Mouse (Mus musculus) erythroblast, embryonic 14.5 days (primary cell): ENCODE results near the gene Gpm6a.

Experiments
- GATA1 ChIP-seq: IDR thresholded peaks from 2 replicates; pipeline ENCODE4 v1.6.1; 2012; ENCODE audit warnings: low read length, inconsistent platforms, mixed read lengths
- TAL1 ChIP-seq: IDR thresholded peaks from 3 replicates; pipeline ENCODE4 v1.6.1; 2012; ENCODE audit warnings: low read length, inconsistent platforms, mixed read lengths

DNA sequence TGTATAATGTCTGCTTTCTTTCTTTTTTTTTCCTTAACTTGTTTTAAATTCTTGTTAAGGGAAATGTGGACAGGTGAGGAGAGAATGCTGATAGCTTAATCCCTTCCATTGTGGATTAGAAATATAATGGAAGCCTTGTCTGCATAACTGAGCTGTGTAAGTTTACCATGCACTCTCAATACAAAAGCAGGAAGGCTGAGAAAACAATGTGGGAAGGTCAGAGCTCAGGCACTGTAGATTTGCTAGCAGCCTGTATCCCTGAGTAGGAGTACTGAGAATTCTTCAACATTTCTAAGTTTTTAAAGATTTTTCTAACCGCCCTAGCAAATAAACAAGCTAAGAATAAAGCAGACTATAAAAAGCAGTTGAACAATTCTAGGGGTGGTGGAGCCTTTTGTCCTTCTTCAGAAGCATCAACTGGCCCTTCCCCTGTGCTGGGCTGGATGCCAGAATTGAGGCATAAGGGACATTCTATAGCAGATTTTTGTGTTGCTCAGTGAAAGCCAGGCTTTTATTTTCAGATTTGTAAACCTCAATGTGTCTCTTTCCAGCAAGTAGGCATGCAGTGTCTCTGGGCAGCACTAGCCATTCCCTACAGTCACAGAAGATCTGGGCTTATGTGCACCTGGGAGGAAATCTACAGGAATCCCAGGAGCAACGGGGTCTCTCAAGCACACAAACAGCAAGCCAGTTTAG lies 32.3 kb upstream of the Gpm6a start:
- TF ChIP-seq GATA1 (no peak), TAL1 (no peak)
